Mouse (Mus musculus) kidney, embryonic 14.5 days (tissue): ENCODE measurements around the gene Klrb1f. TPM values are rescaled to one million over a fixed set of nuclear protein-coding genes. Genes with fewer than 3 reads are reported as not detected.

ENCODE experiments used
- ATAC-seq: fragments of 200-750 bp; cut with Nextera tagmentation; 2 replicates; pipeline ENCODE4 v1.8.0; 2017; ENCODE audit warnings: moderate number of reproducible peaks, mild to moderate bottlenecking, moderate TSS enrichment, moderate library complexity; ENCODE audit not compliant: low FRiP score, low TSS enrichment
- H3K27ac ChIP-seq: fragments of 300-500 bp; sonication (generic); 2 replicates; pipeline ENCODE4 v1.5.1; 2014; ENCODE audit warnings: low read depth, mild to moderate bottlenecking, low read length, moderate library complexity, mixed read lengths
- H3K27me3 ChIP-seq: fragments of 300-500 bp; sonication (generic); 2 replicates; pipeline ENCODE4 v1.6.1; 2014; ENCODE audit warnings: mild to moderate bottlenecking, low read length; ENCODE audit not compliant: control insufficient read depth, insufficient read depth
- H3K36me3 ChIP-seq: fragments of 300-500 bp; sonication (generic); 2 replicates; pipeline ENCODE4 v1.6.1; 2014; ENCODE audit warnings: low read length, mixed read lengths; ENCODE audit not compliant: control insufficient read depth, insufficient read depth
- H3K4me1 ChIP-seq: fragments of 300-500 bp; sonication (generic); 2 replicates; pipeline ENCODE4 v1.6.1; 2014; ENCODE audit warnings: low read length, mixed read lengths; ENCODE audit not compliant: control insufficient read depth, insufficient read depth
- H3K4me2 ChIP-seq: fragments of 300-500 bp; sonication (generic); replicated peaks from 2 replicates; pipeline ENCODE4 v1.6.1; 2014; ENCODE audit warnings: low read depth, mild to moderate bottlenecking, low read length
- H3K4me3 ChIP-seq: fragments of 300-500 bp; sonication (generic); 2 replicates; pipeline ENCODE4 v1.5.1; 2014; ENCODE audit warnings: mild to moderate bottlenecking, low read length
- H3K9ac ChIP-seq: fragments of 300-500 bp; sonication (generic); 2 replicates; pipeline ENCODE4 v1.6.1; 2014; ENCODE audit warnings: low read depth, mild to moderate bottlenecking, low read length, moderate library complexity
- H3K9me3 ChIP-seq: fragments of 300-500 bp; sonication (generic); 2 replicates; pipeline ENCODE4 v1.6.1; 2016; ENCODE audit warnings: low read length; ENCODE audit not compliant: control insufficient read depth
- WGBS: fragments of 180-500 bp; shearing (Covaris S2); extraction: QIAGEN DNeasy Blood & Tissue Kit; methylation state at CpG from one replicate; pipeline ENCODE4 v1.1.7; 2014; 5-methylcytosine and 5-hydroxymethylcytosine counted together
- polyA plus RNA-seq: library from polyadenylated mRNA; unstranded; fragments of >200 nt; fragmentation: Nextera tagmentation; extraction: Ambion mirVana; gene quantifications from 2 replicates; pipeline ENCODE4 v1.2.1, GENCODE M21; 2014

The Klrb1f gene
- polyA plus RNA-seq, 1 experiment from 2014 or later = 0.28 TPM

DNA sequence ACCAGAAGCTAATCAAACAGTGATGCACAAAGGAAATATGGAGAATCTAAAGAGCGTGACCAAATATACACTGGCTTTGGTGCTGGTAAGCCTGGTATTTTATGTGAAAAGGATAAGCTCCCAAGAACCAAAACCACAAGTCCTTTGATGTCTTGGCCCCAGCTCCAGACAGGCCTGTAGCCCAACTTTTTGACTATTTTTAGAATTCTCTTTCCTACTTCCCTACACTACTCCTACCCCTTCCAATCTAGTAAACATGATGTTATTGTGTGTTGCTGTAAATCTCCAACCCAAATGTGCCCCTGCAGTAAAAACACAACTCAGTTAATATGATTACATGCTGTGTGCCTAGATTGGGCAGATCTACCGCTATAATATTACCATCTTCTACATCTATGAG lies 4.2 kb upstream of the Klrb1f start:
- H3K9me3 ChIP-seq = no peaks in the 10 kb centered on the region
- H3K4me1 ChIP-seq = no peaks in the 10 kb centered on the region
- H3K27me3 ChIP-seq = no peaks in the 10 kb centered on the region
- H3K4me2 ChIP-seq = no peak overlapping the region
- H3K4me3 ChIP-seq = no peak overlapping the region
- no peak overlapping the region for H3K27ac ChIP-seq
- H3K36me3 ChIP-seq = no peaks in the 10 kb centered on the region
- ATAC-seq = no peak
- no peak overlapping the region for H3K9ac ChIP-seq
- WGBS = 84% methylated on average over 2 of the region's 2 CpGs

DNA sequence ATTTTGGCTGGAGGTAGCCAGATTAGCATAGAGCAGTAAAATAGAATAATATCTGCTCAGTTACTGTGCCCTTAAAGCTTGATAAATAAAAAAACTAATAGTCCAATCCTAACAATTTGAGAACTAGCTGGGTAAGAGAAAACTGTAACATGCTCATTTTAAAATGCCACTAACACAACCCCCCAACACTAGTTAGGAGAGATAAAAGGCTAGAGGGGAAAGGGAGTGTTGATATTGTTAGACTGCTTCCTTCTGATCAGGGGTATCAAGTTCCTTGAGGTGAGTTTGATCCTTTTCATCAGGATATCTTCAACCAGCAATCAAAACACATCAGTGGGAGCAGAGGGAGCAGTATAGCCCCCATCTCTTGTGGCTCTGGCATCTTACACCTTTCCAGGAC lies 3.2 kb upstream of the Klrb1f start:
- Histone ChIP-seq H3K36me3 (no peaks in the 10 kb centered on the region), H3K4me3 (no peak overlapping the region), H3K4me1 (no peaks in the 10 kb centered on the region), H3K4me2 (no peak overlapping the region), H3K9ac (no peak overlapping the region), H3K27me3 (no peaks in the 10 kb centered on the region), H3K9me3 (no peaks in the 10 kb centered on the region), H3K27ac (no peak overlapping the region)
- ATAC-seq = no peak

DNA sequence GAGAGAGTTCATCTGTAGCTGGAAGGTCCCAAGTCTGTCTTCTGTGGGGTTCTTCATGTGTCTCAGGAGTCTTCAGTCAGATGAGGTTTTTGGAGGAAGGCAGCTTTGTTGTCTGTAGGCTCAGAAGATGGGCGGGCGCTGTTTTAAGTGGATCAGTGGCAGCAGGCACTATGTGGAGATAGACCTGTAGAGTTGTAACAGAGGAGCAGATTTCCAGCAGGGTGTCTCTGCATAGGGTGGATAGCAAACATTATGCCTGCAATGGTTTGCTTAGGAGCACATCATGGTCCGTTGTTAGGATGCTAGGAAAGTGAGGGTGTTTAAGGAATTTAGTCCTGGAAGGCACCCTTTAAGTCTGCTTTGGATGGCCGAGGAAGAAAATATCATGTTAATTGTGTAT lies 2.7 kb downstream of the Klrb1f start:
- Histone ChIP-seq H3K4me1 (0 out of 2 replicates have a peak, but pooled peaks cover 3% of the 10 kb centered on the region), H3K9ac (no peak overlapping the region), H3K27ac (no peak overlapping the region), H3K4me2 (no peak overlapping the region), H3K36me3 (no peaks in the 10 kb centered on the region), H3K9me3 (no peaks in the 10 kb centered on the region), H3K4me3 (no peak overlapping the region), H3K27me3 (no peaks in the 10 kb centered on the region)
- 46% methylated on average over 4 of the region's 4 CpGs for WGBS
- ATAC-seq = no peak

DNA sequence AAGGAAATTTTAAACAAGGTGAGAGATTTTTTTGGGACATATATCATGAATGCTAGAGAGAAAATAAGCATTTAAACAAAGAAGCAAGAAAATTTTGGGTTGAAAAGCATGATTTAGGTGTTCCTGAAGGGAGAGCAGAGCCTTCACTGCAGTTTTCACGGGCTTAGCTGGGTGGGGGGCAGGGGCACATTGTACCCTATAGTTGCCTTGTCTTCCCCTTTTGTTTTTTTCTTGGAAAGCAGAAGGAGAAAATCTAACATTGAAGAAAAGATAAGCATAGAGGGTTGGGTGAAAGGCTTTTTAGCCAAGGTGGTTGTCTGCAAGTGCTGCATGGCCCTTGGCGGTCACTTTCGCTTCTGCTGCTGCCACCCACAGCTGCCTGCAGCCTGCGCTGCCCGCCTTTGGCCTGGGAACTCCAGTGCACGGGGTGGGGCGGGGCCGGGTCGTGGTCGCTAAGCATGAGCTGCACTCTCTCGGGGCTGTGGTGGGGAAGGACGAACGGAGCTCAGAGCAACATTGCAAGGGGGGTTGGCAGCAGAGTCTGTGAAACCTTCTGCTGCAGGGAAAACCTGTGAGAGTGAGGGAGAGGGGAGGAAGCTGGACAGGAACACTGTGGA lies 3.3 kb downstream of the Klrb1f start:
- peak overlapping the region; percentile 36 for H3K4me3 ChIP-seq
- no peaks in the 10 kb centered on the region for H3K9me3 ChIP-seq
- H3K27me3 ChIP-seq = no peaks in the 10 kb centered on the region
- no peak overlapping the region for H3K27ac ChIP-seq
- WGBS = 1% methylated on average over 13 of the region's 13 CpGs
- H3K36me3 ChIP-seq = no peaks in the 10 kb centered on the region
- peak overlapping the region; percentile 45; the same call in 1 of the 2 replicates for H3K9ac ChIP-seq
- H3K4me2 ChIP-seq = peak overlapping the region; percentile 46
- ATAC-seq = peak; percentile 98
- 0 out of 2 replicates have a peak, but pooled peaks cover 3% of the 10 kb centered on the region for H3K4me1 ChIP-seq

DNA sequence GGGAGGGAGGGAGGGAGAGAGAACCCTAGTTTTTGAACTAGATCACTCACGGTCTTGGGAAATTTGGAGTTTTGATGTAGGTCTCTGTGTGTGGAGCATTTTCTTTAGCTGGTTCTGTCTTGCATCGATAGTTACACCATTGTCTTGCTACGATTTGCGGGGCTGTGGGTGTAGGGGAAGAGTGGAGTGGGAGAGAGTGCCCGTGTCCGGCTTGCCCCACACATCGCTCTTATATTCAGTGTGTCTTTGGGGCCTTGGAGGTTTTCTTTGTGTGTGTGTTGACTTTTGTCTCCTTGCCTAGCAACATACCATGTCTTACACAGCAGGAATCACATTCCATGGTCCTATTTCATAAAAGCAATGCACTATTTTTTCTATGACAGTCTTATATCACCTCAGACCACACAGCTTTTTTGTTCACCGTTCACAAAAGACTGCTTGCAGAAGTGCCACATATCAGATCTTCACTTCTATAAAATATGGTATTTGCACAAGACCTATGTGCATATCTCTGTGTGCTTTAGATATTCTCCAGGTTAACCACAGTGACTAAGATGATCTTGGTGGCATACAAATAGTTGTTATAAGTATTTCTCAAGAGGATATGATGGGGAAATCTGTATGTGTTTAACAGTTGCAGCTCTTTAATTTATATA lies 4.0 kb downstream of the Klrb1f start:
- Histone ChIP-seq H3K9me3 (no peaks in the 10 kb centered on the region), H3K27me3 (no peaks in the 10 kb centered on the region), H3K4me1 (0 out of 2 replicates have a peak, but pooled peaks cover 3% of the 10 kb centered on the region), H3K9ac (0 out of 2 replicates have a peak overlapping the region, but pooled peaks have one; percentile 34), H3K4me2 (peak overlapping the region; percentile 31), H3K4me3 (peak overlapping the region; percentile 16; the same call in 1 of the 2 replicates), H3K27ac (no peak overlapping the region), H3K36me3 (no peaks in the 10 kb centered on the region)
- ATAC-seq = peak; percentile 46; the same call in 1 of the 2 replicates
- 10% methylated on average over 8 of the region's 8 CpGs for WGBS

DNA sequence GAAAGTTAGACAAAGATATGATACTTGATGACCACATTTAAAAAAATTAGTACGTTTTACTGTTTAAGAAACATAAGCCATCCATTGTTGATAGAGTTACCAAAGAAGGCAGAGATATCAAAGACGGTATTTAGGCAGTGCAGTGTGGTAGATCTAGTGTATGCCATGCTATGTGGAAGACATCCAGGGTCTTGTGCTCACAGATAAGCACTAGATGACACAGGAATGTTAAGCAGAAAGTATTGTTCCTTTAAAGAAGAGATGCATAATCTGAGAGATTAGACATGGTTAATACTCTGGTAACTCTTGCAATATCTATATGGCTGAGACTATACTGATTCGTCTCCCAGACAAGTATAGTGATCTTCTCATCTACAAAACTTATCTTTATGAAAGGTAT lies 5.4 kb downstream of the Klrb1f start:
- H3K36me3 ChIP-seq = no peaks in the 10 kb centered on the region
- no peak overlapping the region for H3K27ac ChIP-seq
- WGBS = 85% methylated on average over 3 of the region's 3 CpGs
- no peaks in the 10 kb centered on the region for H3K9me3 ChIP-seq
- H3K4me2 ChIP-seq = no peak overlapping the region
- ATAC-seq = no peak
- H3K4me3 ChIP-seq = no peak overlapping the region
- H3K4me1 ChIP-seq = 0 out of 2 replicates have a peak, but pooled peaks cover 3% of the 10 kb centered on the region
- no peaks in the 10 kb centered on the region for H3K27me3 ChIP-seq
- no peak overlapping the region for H3K9ac ChIP-seq

DNA sequence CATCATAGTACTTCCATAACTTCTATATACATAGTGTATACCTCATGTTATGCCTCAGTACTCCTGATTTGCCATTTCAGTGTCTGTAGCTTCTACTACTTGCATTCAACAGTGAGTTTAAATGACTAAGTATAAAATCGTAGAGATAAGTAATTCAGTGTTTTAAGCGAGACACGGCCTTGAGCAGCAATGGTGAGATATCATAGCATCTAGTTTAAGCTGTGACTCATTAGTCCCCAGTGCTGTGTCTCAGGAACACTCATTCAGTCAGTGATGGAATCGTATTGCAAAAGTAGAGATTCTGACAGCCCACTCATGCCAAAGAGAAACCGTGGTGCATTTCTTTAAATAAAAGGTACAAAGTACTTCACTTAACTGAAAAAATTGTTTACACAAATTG lies 6.0 kb downstream of the Klrb1f start:
- no peaks in the 10 kb centered on the region for H3K9me3 ChIP-seq
- H3K4me3 ChIP-seq = no peak overlapping the region
- H3K4me2 ChIP-seq = no peak overlapping the region
- H3K36me3 ChIP-seq = no peaks in the 10 kb centered on the region
- no peak for ATAC-seq
- no peak overlapping the region for H3K9ac ChIP-seq
- H3K27ac ChIP-seq = no peak overlapping the region
- H3K4me1 ChIP-seq = 0 out of 2 replicates have a peak, but pooled peaks cover 3% of the 10 kb centered on the region
- WGBS = 86% methylated on average over 5 of the region's 5 CpGs
- H3K27me3 ChIP-seq = no peaks in the 10 kb centered on the region

DNA sequence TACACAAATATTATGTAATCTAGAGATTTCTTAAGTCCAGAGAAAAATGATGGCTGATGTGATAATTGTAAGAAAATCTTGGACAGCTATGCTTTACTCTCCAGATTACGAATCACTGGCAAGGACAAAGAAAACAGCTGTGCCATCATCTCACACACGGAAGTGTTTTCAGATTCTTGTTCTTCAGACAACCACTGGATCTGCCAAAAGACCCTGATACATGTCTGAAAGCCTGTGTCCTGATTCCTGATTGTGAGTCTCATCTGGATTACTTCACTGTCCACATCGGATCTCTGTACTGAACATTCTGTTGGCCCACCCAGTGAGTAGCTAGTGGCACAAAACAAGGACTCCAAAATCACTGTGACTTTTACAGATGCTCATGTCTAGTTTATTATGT lies 10.5 kb downstream of the Klrb1f start:
- Histone ChIP-seq H3K9me3 (no peaks in the 10 kb centered on the region), H3K4me3 (no peak overlapping the region), H3K27ac (no peak overlapping the region), H3K27me3 (no peaks in the 10 kb centered on the region), H3K36me3 (no peaks in the 10 kb centered on the region), H3K9ac (no peak overlapping the region), H3K4me1 (no peaks in the 10 kb centered on the region), H3K4me2 (no peak overlapping the region)
- ATAC-seq = no peak
- WGBS = 89% methylated on average over 3 of the region's 3 CpGs

DNA sequence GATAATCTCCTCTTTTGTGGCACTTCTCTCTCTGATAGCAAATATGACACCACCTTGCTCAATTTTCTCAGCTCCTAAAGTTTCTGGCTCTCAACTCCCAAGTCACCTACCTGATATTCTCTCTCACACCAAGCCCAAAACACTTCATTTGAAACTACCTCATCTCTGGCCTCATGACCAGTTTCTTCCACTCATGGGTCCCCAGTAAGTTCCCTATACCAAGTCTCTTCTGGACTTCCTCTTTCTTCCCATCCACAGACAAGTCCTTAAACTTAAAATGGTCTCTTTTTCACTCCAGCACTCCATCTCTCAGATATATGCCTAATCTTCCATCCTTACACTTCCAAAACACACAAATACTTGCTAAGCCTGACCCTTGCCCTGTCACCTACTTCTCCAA lies 12.3 kb downstream of the Klrb1f start:
- no peak overlapping the region for H3K4me2 ChIP-seq
- H3K36me3 ChIP-seq = no peaks in the 10 kb centered on the region
- ATAC-seq = no peak
- no peaks in the 10 kb centered on the region for H3K4me1 ChIP-seq
- H3K4me3 ChIP-seq = no peak overlapping the region
- no peak overlapping the region for H3K27ac ChIP-seq
- no peaks in the 10 kb centered on the region for H3K27me3 ChIP-seq
- H3K9me3 ChIP-seq = no peaks in the 10 kb centered on the region
- no peak overlapping the region for H3K9ac ChIP-seq
